Mouse (Mus musculus): Measurements from ENCODE around the gene Lrr1. TPM values are rescaled to one million over a fixed set of nuclear protein-coding genes. Genes with fewer than 3 reads are reported as not detected.
A peak's percentile ranks its signal among the peaks of the same experiment; 100 is the strongest.
"Not testable (repeated sequence)": the region's sequence is repeated elsewhere in the genome, so short reads cannot be mapped to it uniquely, and the experiment has no call there.

The Lrr1 gene
- polyA plus RNA-seq, 1 experiment from 2014 or later, result 1.9 TPM

GRCm38 (mm10) chr12:69158366-69158764 lies 10.2 kb upstream of the Lrr1 start:
- peak overlapping the region; percentile 66 for H3K4me2 ChIP-seq (replicated peaks; ENCODE audit: low read depth, low read length)
- DNase-seq (ENCODE audit: low spot score), result peak; percentile 37
- peak overlapping the region; percentile 92 for H3K27ac ChIP-seq (ENCODE audit: low read length)
- 0 out of 2 replicates have a peak, but pooled peaks cover 4% of the 10 kb centered on the region for H3K36me3 ChIP-seq (ENCODE audit: insufficient read depth, low read length)
- WGBS, result under 1% methylated on average over 19 of the region's 19 CpGs
- ATAC-seq, result no peak
- no peaks in the 10 kb centered on the region for H3K27me3 ChIP-seq (replicated peaks; ENCODE audit: insufficient read depth, low read length)
- peaks cover 4% of the 10 kb centered on the region; the same call in 1 of the 2 replicates for H3K4me1 ChIP-seq (ENCODE audit: insufficient read depth, low read depth, low read length)
- no peak for TF ChIP-seq EP300 (IDR thresholded peaks at IDR 0.05)
- no peak for TF ChIP-seq CTCF (IDR thresholded peaks at IDR 0.05)
- H3K4me3 ChIP-seq (ENCODE audit: low read depth, low read length), result peak overlapping the region; percentile 53
- H3K9ac ChIP-seq (replicated peaks; ENCODE audit: low read depth), result peak overlapping the region; percentile 63
- no peaks in the 10 kb centered on the region for H3K9me3 ChIP-seq (ENCODE audit: low read length)

GRCm38 (mm10) chr12:69158765-69159577 lies 9.6 kb upstream of the Lrr1 start, which contains the start of gene Rps29:
Rps29 (minus strand) TSS chr12:69159186.
- Histone ChIP-seq H3K4me2 (replicated peaks; ENCODE audit: low read depth, low read length) (peak within 1 kb of the TSS; percentile 66), H3K9ac (replicated peaks; ENCODE audit: low read depth) (peak within 1 kb of the TSS; percentile 63), H3K4me3 (ENCODE audit: low read depth, low read length) (peak within 1 kb of the TSS; percentile 53), H3K27ac (ENCODE audit: low read length) (peak within 1 kb of the TSS; percentile 92)
- not testable (repeated sequence) for H3K4me1 ChIP-seq (ENCODE audit: insufficient read depth, low read depth, low read length); H3K27me3 ChIP-seq (replicated peaks; ENCODE audit: insufficient read depth, low read length); H3K36me3 ChIP-seq (ENCODE audit: insufficient read depth, low read length); H3K9me3 ChIP-seq (ENCODE audit: low read length)
- WGBS, result under 1% methylated on average over 54 of the region's 68 CpGs
- DNase-seq (ENCODE audit: low spot score) (peak; percentile 99), ATAC-seq (peak; percentile 99)

DNA sequence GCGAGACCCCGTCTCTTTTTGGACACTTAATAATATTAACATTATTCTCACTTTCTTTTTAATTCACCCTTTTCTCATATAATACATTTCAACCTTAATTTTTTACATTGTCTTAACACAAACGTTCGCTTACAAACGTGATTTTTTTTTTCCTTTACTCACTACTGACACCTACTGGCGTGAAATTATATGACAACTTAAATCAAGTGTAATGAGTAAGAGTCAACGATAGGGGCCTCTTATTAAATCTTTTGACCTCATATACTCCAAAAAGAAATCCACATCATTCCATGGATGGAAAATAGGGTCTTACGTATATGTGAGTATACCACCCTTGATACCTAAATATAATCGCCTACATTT lies 9.1 kb upstream of the Lrr1 start:
- peak; percentile 6 for ATAC-seq
- no peak overlapping the region for H3K27ac ChIP-seq (ENCODE audit: low read length)

DNA sequence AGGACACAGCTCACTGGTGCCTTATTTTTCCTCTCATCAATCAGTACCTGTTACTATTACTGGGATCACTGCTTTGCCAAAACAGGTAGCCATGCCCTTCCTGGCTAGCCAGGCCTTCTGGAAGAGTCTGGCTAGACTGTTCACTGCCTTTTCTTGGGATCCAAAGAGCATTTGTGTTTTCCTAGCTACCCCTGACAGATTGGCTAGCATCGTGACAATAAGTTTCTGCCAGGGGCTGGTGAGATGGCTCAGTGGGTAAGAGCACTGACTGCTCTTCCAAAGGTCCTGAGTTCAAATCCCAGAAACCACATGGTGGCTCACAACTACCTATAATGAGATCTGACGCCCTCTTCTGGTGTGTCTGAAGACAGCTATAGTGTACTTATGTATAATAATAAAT lies 7.9 kb upstream of the Lrr1 start:
- not testable (repeated sequence) for DNase-seq (ENCODE audit: low spot score); H3K36me3 ChIP-seq (ENCODE audit: insufficient read depth, low read length); H3K4me3 ChIP-seq (ENCODE audit: low read depth, low read length); H3K27me3 ChIP-seq (replicated peaks; ENCODE audit: insufficient read depth, low read length); H3K9me3 ChIP-seq (ENCODE audit: low read length); H3K9ac ChIP-seq (replicated peaks; ENCODE audit: low read depth); H3K27ac ChIP-seq (ENCODE audit: low read length); H3K4me2 ChIP-seq (replicated peaks; ENCODE audit: low read depth, low read length); H3K4me1 ChIP-seq (ENCODE audit: insufficient read depth, low read depth, low read length); ATAC-seq
- 71% methylated on average over 2 of the region's 2 CpGs for WGBS

More for the DNA sequence above, 9.1 kb upstream of the Lrr1 start:
- no peaks in the 10 kb centered on the region for H3K27me3 ChIP-seq (replicated peaks; ENCODE audit: insufficient read depth, low read length)
- H3K4me1 ChIP-seq (ENCODE audit: insufficient read depth, low read depth, low read length), result peaks cover 4% of the 10 kb centered on the region; the same call in 1 of the 2 replicates
- H3K9ac ChIP-seq (replicated peaks; ENCODE audit: low read depth), result no peak overlapping the region
- peak; percentile 16; the same call in 1 of the 2 replicates for TF ChIP-seq EP300 (IDR thresholded peaks at IDR 0.05)
- TF ChIP-seq CTCF (IDR thresholded peaks at IDR 0.05), result peak; percentile 79
- DNase-seq (ENCODE audit: low spot score), result peak; percentile 88
- 0 out of 2 replicates have a peak overlapping the region, but pooled peaks have one; percentile 11 for H3K4me2 ChIP-seq (replicated peaks; ENCODE audit: low read depth, low read length)
- WGBS, result 4% methylated on average over 9 of the region's 9 CpGs
- H3K9me3 ChIP-seq (ENCODE audit: low read length), result no peaks in the 10 kb centered on the region
- H3K4me3 ChIP-seq (ENCODE audit: low read depth, low read length), result peak overlapping the region; percentile 12; the same call in 1 of the 2 replicates
- H3K36me3 ChIP-seq (ENCODE audit: insufficient read depth, low read length), result 0 out of 2 replicates have a peak, but pooled peaks cover 4% of the 10 kb centered on the region

GRCm38 (mm10) chr12:69163586-69163985 lies 5.0 kb upstream of the Lrr1 start:
- H3K4me2 ChIP-seq (replicated peaks; ENCODE audit: low read depth, low read length); H3K27me3 ChIP-seq (replicated peaks; ENCODE audit: insufficient read depth, low read length); H3K27ac ChIP-seq (ENCODE audit: low read length); ATAC-seq; H3K4me3 ChIP-seq (ENCODE audit: low read depth, low read length); H3K36me3 ChIP-seq (ENCODE audit: insufficient read depth, low read length); H3K9me3 ChIP-seq (ENCODE audit: low read length); H3K9ac ChIP-seq (replicated peaks; ENCODE audit: low read depth); DNase-seq (ENCODE audit: low spot score); H3K4me1 ChIP-seq (ENCODE audit: insufficient read depth, low read depth, low read length): not testable (repeated sequence)
- 86% methylated on average over 4 of the region's 4 CpGs for WGBS

DNA sequence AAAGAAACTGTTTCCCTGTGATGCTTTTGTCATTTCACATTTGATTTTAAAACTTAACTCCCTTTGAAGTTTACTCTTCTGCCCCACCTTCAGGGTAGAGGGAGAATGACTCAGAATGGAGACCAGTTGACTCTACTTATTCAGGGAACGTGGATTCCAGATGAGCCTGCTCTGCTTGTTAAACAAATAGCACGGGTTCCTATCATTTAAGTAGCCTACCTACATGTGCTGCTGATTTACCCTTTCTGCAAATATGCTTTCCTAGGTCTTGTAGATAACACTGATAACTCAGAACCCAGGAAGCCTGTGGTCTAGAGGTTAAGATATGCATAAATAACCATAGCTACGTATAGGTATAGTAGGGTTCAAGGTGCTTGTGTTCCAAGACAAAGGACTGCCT lies 3.7 kb upstream of the Lrr1 start:
- no peaks in the 10 kb centered on the region for H3K27me3 ChIP-seq (replicated peaks; ENCODE audit: insufficient read depth, low read length)
- H3K36me3 ChIP-seq (ENCODE audit: insufficient read depth, low read length), result no peaks in the 10 kb centered on the region
- TF ChIP-seq EP300 (IDR thresholded peaks at IDR 0.05) (no peak), CTCF (IDR thresholded peaks at IDR 0.05) (no peak)
- no peak overlapping the region for H3K4me3 ChIP-seq (ENCODE audit: low read depth, low read length)
- no peaks in the 10 kb centered on the region for H3K9me3 ChIP-seq (ENCODE audit: low read length)
- peaks cover 4% of the 10 kb centered on the region; the same call in 1 of the 2 replicates for H3K4me1 ChIP-seq (ENCODE audit: insufficient read depth, low read depth, low read length)
- no peak overlapping the region for H3K4me2 ChIP-seq (replicated peaks; ENCODE audit: low read depth, low read length)
- ATAC-seq, result no peak
- no peak for DNase-seq (ENCODE audit: low spot score)
- no peak overlapping the region for H3K9ac ChIP-seq (replicated peaks; ENCODE audit: low read depth)
- no peak overlapping the region for H3K27ac ChIP-seq (ENCODE audit: low read length)
- WGBS, result 43% methylated on average over 3 of the region's 3 CpGs

GRCm38 (mm10) chr12:69166861-69167581 lies 1.6 kb upstream of the Lrr1 start:
- not testable (repeated sequence) for H3K4me2 ChIP-seq (replicated peaks; ENCODE audit: low read depth, low read length); H3K36me3 ChIP-seq (ENCODE audit: insufficient read depth, low read length); H3K9me3 ChIP-seq (ENCODE audit: low read length); H3K4me3 ChIP-seq (ENCODE audit: low read depth, low read length); ATAC-seq; H3K9ac ChIP-seq (replicated peaks; ENCODE audit: low read depth); DNase-seq (ENCODE audit: low spot score); H3K27me3 ChIP-seq (replicated peaks; ENCODE audit: insufficient read depth, low read length); H3K27ac ChIP-seq (ENCODE audit: low read length); H3K4me1 ChIP-seq (ENCODE audit: insufficient read depth, low read depth, low read length)
- 72% methylated on average over 8 of the region's 8 CpGs for WGBS

Measured in lung, postnatal 0 days (tissue).